Mouse (Mus musculus): ENCODE results near the gene 4930502E18Rik. TPM values are rescaled to one million over a fixed set of nuclear protein-coding genes. Genes with fewer than 3 reads are reported as not detected.

4930502E18Rik gene
- polyA plus RNA-seq, 1 experiment from 2014 or later = 0.56 TPM

DNA sequence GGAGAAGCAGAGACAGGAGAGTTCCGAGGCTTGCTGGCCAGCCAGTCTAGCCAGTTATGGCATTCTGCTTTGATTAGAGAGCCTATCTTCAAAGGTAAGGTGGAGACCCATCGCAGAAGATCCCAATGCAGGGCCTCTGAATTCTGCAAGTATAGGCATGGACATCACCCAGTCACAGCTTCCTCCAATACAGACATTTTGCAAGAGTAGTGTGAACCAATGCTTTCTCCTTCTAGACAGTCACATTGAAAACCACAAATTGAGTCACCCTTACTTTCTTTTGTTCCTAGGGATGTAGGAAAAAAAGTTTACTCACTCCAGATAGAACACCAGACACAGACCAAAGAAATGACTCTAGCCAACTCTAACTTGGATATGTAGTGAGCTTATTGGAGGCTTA, 4.3 kb downstream of the 4930502E18Rik start:
- no peak for ATAC-seq (ENCODE audit: insufficient number of reproducible peaks, insufficient read depth, low FRiP score, low TSS enrichment, low read depth)
- Histone ChIP-seq H3K9me3 (no peaks in the 10 kb centered on the region), H3K4me2 (no peak overlapping the region), H3K27ac (no peak overlapping the region), H3K4me3 (replicated peaks) (no peak overlapping the region), H3K36me3 (no peaks in the 10 kb centered on the region), H3K27me3 (no peaks in the 10 kb centered on the region), H3K9ac (replicated peaks) (no peak overlapping the region), H3K4me1 (replicated peaks) (no peaks in the 10 kb centered on the region)
- WGBS = 88% methylated on average over 2 of the region's 2 CpGs

DNA sequence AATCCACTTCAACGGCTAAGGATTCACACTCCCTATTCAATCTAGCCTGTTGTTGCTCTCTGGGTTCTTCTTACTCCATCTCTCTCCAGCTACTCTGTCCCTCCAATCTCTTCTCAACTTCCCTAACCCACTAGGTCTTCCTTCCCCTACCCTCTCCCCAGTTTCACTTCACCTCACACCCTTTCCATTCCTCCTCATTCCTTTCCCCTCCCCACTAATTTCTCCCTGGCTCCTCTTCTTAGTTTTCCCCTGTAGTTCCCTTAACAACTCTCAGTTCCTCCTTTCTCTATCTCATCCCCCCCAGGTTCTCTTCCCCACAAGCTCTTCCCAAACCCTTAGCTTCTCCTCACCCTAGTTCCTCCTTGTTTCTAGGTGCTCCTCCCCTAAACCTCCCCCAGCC, 28.2 kb downstream of the 4930502E18Rik start:
- ATAC-seq (ENCODE audit: insufficient number of reproducible peaks, insufficient read depth, low FRiP score, low TSS enrichment, low read depth) = no peak
- Histone ChIP-seq H3K9me3 (peaks cover 17% of the 10 kb centered on the region), H3K4me1 (replicated peaks) (no peaks in the 10 kb centered on the region), H3K27me3 (no peaks in the 10 kb centered on the region), H3K27ac (no peak overlapping the region), H3K36me3 (no peaks in the 10 kb centered on the region), H3K9ac (replicated peaks) (no peak overlapping the region), H3K4me2 (no peak overlapping the region), H3K4me3 (replicated peaks) (no peak overlapping the region)
- 82% methylated on average over 1 of the region's 1 CpGs for WGBS

DNA sequence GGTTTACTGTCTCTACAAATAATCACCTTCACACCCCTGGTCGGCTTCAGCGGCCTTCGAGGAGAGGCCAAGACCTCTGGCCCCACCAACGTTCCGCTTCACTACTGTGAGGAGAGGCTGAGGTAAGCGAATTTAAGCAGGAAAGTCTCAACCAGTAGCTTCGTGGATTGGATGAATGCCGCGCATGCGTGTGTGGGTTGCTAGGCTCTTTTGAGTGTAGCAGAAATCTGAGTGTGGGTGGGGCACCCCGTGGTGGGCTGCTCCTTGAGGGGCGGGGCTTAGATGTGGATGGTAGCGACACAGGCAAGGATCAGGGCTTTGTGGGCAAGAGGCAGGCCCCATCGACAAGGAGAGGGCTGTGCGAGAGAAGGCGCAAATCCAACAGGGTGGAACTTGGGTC, 33.1 kb downstream of the 4930502E18Rik start, which contains the start of gene 1700013H16Rik:
Gene 1700013H16Rik (minus strand): TSS at position 96 of the 400 bp plus-strand sequence.
- 92% methylated on average over 16 of the region's 16 CpGs for WGBS
- H3K9ac ChIP-seq (replicated peaks) = no peak within 1 kb of the TSS
- no peak within 1 kb of the TSS for H3K27ac ChIP-seq
- ATAC-seq (ENCODE audit: insufficient number of reproducible peaks, insufficient read depth, low FRiP score, low TSS enrichment, low read depth) = no peak
- no peaks in the 10 kb centered on the region for H3K4me1 ChIP-seq (replicated peaks)
- H3K4me3 ChIP-seq (replicated peaks) = no peak within 1 kb of the TSS
- H3K36me3 ChIP-seq = no peaks in the 10 kb centered on the region
- H3K27me3 ChIP-seq = no peaks in the 10 kb centered on the region
- H3K9me3 ChIP-seq = peaks cover 19% of the 10 kb centered on the region
- H3K4me2 ChIP-seq = no peak within 1 kb of the TSS

DNA sequence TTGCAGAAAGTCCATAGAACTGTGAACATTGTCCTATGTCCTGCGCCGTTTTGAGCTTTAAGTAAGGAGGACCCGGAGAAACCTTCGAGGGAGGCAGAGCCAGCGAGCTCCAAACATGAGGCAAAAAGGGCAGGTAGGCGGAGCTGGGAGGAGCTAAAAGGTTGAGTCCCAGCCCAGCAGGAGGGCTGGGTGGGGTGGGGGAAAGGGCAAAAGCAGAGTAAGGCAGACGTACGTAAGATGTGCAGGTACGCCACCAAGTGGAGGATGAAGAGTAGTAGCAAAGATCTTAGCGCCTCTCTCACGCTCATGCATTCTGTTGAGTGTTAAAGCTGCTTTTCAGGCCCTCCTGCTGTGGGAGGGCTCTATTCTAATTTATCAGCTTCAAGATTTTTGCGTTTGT, 51.6 kb downstream of the 4930502E18Rik start, which contains the start of gene Zfp36l3:
Gene Zfp36l3 (minus strand): TSS at position 119 of the 400 bp plus-strand sequence.
- Histone ChIP-seq H3K9ac (replicated peaks) (no peak within 1 kb of the TSS), H3K4me1 (replicated peaks) (no peaks in the 10 kb centered on the region), H3K27ac (no peak within 1 kb of the TSS), H3K36me3 (no peaks in the 10 kb centered on the region), H3K9me3 (no peaks in the 10 kb centered on the region), H3K4me3 (replicated peaks) (no peak within 1 kb of the TSS), H3K4me2 (no peak within 1 kb of the TSS), H3K27me3 (no peaks in the 10 kb centered on the region)
- ATAC-seq (ENCODE audit: insufficient number of reproducible peaks, insufficient read depth, low FRiP score, low TSS enrichment, low read depth) = no peak
- 90% methylated on average over 12 of the region's 12 CpGs for WGBS

Other genes with a start within 250 kb of the 4930502E18Rik start
- 31.6 and 31.9 TPM in 2 replicates for gene Rtl8c, start 116.8 kb upstream of the 4930502E18Rik start, polyA plus RNA-seq (2016; fragmentation: Nextera tagmentation; extraction: Ambion mirVana)
- gene Gm14597, start 115.8 kb upstream of the 4930502E18Rik start, polyA plus RNA-seq (2016; fragmentation: Nextera tagmentation; extraction: Ambion mirVana) = not detected in 2 replicates
- 51.2 and 53.2 TPM in 2 replicates for gene Rtl8a, start 81.1 kb upstream of the 4930502E18Rik start, polyA plus RNA-seq (2016; fragmentation: Nextera tagmentation; extraction: Ambion mirVana)
- gene Rtl8b, start 54.4 kb upstream of the 4930502E18Rik start, polyA plus RNA-seq (2016; fragmentation: Nextera tagmentation; extraction: Ambion mirVana) = 48.0 and 48.2 TPM in 2 replicates
- not detected in 2 replicates for gene 1700013H16Rik, start 33.0 kb downstream of the 4930502E18Rik start, polyA plus RNA-seq (2016; fragmentation: Nextera tagmentation; extraction: Ambion mirVana)
- not detected in 2 replicates for gene Zfp36l3, start 51.6 kb downstream of the 4930502E18Rik start, polyA plus RNA-seq (2016; fragmentation: Nextera tagmentation; extraction: Ambion mirVana)
- 0.50 and 0.72 TPM in 2 replicates for gene Xlr, start 72.9 kb downstream of the 4930502E18Rik start, polyA plus RNA-seq (2016; fragmentation: Nextera tagmentation; extraction: Ambion mirVana)

All from limb, embryonic 12.5 days (tissue).